Mouse (Mus musculus) 3134 (cell line): ENCODE measurements at regions not wholly inside any gene's neighbourhood (a gene's known extent, or its start where the extent isn't known, plus 50 kb on each side); places are given as distances from the start of the nearest gene placed in this dataset.
"Not testable (repeated sequence)": the region's sequence is repeated elsewhere in the genome, so short reads cannot be mapped to it uniquely, and the experiment has no call there.

Experiments used
- DNase-seq: peaks from one replicate; pipeline ENCODE4 v3.0.0-alpha.2; 2011; ENCODE audit warnings: low spot score; ENCODE audit not compliant: insufficient read length; ENCODE audit errors: extremely low read depth

DNA sequence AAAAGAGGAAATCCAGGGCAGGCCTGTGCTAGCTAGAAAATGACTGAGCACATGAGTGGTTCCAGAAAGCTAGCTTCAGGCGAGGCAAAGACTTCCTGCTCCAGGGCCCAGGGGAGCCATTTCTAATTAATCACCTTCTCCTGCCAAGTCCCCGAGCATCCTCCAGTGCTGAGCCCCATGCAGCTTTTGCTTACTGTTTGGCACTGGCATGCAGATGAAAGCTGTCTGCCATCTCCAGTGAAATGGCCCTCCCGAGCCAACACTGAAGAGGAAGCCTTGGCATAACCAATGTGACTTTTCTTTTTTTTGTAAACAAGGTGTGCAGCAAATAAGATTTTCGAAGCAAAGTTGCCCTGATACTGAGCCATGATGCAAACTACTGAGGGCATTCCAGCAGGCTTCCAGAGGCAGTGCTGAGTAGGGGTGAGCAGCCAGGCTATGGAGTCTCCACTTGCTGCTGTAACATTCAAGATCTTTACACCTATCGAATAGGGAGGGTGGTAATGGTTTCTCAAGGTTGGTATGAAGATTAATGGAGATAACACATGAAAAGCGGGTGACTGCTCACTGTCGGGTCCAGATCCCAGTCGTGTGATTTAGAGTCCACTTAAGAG lies 125.4 kb upstream of the Immp2l start:
- no peak for DNase-seq

DNA sequence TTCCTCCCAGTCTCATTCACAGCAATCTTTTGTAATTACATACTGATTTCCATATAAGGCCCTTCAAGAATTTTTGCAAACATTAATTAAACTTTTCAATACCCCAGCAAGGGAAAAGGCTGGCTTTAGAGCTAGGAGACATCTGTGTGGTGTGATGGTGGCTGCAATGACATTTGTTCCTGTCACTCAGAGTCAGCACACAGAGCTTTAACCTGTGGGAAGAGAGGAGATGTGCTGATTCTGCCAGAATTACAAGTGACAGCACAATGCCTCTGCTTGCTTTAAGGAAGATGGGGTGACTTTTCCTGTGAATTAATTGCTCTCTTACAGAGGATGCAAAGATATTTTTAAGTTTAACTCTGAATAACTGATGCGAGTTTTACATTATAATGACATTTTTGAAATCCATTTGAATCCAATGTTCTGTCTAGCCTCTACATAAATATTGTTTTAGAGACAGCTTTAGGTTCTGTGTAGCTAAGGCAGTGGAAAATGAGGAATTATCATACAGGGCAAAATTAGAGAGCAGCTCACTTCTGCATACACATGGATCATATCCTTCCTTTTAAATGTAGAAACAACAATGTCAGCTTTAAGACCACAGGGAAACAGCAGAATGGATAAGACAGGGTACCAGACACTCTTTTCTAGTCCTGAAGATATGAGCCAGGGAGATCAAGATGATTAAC lies 118.1 kb upstream of the Immp2l start:
- no peak for DNase-seq

DNA sequence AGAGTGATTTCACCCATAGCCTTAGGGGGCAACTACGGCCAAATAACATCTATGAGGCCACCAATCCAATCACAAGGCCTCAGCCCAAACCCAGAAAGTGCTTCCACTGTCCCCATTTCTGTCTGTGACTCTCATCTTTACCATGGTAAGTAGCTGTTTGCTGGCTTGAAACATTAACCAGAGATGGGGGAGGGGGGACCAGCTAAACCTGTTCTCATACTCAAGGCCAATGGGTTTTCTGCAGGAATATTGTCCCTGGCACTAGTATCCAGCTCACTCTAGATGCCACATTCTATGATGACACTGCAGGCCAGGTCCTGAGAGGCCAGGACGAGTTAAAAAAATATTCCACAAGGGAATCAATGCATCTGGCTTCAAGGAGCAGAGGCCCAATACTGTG lies 117.1 kb upstream of the Immp2l start:
- no peak for DNase-seq

DNA sequence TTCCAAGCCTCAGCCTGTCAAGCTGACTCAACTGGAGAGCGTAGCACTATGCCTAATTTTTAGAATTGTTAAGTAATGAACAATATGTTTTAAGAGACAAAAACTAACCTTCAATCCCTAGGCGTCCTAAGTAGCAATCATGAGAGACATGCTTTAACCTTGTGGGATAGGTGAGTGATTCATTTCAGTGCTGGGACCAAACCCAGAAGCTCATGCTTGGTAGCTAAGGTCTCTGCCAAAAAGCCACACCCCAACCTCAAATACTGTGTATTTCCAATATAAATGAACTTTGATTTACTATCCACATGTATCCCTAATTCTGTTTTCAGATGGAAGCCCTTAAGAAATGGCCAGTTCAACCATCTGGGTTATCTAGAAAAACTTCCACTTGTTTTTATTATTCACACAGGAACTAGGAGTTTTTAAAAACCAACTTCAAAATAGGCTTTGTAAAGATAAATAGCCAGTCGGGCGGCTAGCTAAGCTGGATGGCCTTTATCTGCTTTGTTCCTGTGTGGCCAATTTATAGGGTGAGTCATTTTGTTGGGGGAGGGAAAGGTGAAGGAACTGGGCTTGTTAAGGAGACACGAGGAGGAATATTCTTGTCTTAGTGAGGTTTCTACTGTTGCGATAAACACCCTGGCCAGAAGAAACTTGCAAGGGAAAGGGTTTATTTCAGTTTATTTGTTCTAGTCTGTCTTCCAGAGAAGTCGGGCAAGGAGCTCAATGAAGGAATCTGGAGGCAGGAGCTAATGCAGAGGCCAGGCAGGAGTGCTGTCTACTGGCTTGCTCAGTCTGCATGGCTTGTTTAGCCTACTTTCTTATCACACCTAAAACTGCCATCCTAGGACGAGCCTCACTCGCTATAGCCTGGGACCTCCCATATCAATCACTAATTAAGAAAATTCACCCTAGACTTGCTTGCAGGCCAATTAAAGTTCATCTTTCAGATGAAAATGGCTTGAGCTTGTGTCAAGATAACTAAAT lies 114.8 kb upstream of the Immp2l start:
- peak; percentile 30 for DNase-seq

DNA sequence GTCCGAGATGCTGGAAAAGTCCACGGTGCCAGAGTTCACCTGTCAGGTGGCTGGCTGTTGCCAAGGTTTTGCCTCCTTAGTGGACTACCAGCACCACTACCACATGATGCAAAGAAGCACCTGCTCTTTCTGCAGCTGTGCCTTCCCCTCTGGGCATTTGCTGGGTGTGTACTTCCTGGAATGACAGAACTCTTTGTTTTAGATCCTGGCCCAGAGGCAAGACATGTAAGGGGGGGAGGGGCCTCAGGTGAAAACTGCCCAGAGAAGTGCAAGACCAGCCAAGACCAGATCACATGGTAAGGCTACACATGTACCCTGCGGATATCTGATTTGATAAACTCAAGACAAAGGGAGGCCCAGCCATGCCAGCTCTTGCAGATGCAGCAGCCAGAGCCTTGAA lies 106.4 kb upstream of the Immp2l start:
- DNase-seq, result no peak

DNA sequence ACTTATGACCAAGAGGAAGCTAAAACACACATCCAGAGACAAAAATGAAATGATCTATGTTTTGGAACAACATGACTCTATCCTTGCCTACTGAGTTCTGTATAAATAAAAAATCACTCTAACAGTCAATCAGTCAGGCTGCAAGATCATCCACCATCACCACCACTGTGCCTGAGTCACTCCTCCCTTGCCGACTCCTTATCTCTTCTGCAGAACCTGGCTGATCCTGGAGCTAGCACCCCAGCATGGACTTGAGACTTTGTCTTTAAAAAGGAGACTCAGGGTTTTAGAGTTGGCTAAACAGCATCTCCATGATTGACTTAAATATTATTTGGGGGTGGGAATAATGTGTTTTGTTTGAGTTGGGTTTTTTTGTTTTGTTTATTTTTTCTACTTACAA lies 101.9 kb upstream of the Immp2l start:
- DNase-seq, result no peak

DNA sequence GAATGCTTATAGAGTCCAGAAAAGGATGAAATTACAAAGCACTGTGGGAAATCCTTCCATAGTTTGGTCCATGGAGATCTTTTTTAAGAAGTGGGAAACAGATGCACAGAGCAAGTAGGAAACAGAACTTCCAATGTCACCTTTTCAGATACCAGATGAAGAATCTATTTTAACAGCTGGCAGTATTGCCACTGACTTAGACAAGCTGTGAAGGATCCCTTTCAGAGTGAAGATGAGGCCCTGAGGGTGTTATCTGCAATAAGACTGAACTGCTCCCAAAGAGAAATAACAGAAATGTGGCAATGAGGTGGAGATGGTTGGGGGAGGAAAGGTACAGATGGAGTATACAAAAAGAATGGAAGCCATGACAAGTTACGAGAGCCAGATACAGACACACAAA lies 97.2 kb upstream of the Immp2l start:
- DNase-seq, result no peak

DNA sequence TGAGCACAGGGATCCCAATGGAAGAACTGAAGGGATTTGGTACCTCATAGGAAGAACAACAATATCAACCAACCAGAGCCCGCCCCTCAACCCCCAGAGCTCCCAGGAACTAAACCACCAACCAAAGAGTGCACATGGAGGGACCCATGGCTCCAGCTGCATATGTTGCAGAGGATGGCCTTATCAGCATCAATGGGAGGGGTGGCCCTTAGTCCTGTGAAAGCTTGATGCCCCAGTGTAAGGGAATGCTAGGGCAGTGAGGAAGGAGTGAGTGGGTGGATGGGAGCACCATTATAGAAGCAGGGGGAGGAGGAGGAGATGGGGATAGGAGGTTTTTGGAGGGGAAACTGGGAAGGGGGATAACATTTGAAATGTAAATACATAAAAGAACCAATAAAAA lies 94.5 kb upstream of the Immp2l start:
- not testable (repeated sequence) for DNase-seq

DNA sequence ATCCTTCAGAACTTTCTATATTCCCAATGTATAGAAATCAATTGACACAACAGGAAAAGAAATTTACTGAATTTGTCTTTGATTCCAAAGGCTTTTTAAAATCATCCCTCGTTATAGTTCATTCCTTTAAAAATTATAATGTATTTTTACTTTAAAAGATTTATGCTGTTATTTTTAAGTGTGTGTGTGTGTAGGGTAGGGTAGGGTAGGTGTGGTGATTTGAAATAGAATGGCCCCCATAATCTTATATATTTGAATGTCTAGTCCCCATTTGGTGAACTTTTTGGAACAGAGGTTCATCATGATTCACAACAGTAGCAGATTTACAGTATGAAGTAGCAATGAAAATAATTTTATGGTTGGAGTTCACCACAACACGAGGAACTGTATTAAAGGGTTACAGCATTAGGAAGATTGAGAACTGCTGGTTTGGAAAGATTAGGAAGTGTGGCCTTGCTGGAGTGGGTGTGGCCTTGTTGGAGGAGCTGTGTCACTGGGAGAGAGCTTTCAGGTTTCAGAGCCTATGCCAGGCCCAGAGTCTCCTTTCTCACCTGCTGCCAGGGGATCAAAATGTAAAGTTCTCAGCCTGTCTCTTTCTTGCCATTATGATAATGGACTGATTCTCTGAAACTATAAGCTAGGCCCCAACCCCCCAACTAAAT lies 88.7 kb upstream of the Immp2l start:
- DNase-seq, result no peak

DNA sequence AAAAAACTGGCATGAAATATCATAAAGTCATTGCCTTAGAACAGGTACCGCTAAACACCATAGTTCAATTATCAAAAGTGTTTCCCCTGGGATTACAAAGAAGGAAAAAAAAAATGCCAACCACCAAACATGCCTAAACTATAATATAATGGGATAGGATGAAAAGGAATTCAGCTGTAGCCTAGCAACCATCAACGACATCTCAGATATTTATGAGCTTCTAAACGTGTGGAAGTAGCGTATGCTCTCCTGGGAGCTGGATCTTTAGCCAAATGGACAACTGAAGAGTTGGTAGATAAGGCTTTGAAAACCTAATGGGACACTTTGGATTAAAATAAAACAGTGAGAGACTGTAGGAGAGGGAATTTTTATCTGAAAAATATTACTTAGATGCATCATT lies 86.9 kb upstream of the Immp2l start:
- no peak for DNase-seq

DNA sequence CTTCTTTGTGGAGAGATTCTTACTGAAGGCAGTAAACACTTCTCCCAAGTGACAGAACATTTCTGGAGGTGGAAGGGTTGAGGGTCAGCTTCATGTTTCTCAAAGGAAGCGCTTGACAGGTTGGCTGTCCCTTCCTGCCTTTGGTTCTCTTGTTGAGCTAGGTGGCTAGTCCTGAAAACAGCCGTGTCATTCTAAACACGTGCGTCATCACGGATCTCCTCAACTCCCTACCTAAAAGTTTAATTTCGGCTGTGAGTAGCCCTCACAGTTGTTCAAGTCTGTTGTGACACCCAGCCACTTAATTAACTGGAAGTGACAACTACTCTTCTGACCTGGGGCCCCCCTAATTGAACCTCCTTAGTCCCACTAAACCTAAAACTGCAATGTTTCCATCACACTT lies 77.0 kb upstream of the Immp2l start:
- no peak for DNase-seq

DNA sequence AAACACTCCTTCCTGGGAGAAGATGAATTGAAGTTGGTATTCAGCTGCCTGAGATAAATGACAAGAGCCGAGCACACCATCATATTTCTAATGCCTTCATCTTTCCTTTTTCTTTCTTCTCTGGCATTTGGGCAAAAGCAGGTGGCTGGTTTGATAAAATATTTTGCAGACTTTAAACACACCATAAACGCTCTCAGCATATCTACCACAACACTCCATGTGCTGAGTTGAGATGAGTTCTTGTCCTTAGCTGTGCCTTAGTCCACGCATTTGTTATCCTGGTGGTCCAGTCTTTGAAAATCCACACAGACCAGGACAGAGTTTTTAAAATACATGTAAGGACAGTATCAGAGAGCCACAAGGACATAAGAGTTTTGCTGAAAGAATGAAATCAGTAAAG lies 74.3 kb upstream of the Immp2l start:
- no peak for DNase-seq

DNA sequence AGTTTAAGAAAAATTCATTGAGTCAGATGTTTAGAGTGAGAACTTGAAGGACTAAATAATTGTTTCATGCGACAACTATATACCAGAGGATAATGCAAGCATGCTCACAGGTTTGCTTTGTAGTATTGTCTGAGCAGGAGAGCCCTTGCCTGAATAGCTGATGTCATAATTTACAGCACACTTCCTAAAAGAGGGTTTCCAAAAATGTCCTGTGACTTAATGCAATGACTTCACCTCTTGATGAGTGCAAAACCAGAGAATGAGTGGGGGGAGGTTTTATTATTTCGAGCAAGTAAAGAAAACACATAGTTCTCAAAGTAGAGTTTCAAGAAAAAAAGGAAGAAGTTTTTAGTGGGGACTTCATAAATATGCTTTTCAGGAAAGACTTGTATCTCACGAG lies 65.4 kb upstream of the Immp2l start:
- DNase-seq, result no peak

DNA sequence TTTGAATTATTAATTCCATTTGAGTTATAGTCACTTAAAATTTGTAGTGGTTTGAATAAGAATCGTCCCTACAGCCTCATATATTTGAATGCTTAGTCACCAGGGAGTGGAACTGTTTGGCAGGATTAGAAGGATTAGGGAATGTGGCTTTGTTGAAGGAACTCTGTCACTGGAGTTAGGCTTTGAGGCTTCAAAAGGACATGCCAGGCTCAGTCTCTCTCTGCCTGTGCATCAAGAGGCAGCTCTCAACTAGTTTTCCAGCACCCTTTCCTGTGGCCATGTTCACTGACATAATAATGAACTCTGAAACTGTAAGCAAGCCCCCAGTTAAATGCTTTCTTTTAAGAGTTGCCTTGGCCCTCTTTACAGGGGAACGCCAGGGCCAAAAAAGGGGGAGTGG lies 58.9 kb upstream of the Immp2l start:
- DNase-seq, result peak; percentile 28

DNA sequence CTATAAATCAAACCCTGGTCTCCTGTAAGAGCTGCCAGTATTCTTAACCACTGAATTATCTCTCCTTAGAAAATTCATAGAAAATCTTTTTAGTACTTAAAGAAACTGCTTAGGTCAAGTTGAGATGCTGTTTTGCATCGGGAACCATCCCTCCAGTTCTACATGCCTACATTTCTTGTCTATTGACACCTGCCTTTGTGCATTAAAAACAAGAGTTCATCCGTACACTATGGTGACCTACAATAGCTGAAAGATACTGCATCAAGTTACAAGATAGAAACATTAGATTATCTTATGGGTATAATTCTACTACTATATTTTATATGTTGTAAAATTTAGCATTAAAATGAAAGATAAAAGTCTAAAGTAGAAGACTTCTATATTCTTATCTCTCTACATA lies 57.6 kb upstream of the Immp2l start:
- DNase-seq, result no peak

DNA sequence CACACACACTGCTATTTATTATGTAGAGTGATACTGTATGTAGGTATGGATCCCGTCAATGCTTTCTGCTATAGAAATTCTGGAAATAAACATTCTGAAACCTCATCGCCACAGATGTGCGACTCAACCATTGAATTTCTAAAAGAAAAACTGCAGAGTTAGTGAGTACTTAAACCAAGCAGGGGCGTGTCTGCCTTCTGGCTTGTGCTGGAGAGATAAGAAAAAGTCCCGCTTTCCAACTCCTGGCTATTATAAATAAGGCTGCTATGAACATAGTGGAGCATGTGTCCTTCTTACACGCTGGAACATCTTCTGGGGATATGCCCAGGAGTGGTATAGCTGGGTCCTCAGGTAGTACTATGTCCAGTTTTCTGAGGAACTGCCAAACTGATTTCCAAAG lies 57.2 kb upstream of the Immp2l start:
- not testable (repeated sequence) for DNase-seq

DNA sequence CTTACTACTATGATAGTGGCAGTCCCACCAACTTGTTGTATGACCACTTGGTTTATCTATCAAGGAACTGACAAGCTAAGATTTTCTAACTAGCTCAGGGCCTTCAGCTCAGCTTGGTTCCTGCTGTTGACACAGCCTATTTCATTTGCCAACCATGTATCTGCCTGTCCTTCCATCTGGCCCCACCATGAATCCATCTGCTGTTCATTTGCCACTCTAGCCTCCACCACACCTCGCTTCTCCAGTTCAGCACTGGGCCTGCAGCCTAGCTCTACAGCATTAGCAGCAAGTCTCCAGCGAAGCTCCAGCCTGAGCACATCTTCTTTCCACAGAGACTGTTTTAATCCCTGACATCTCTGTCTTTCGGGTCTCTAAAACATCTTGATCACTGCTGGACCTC lies 51.0 kb upstream of the Immp2l start:
- no peak for DNase-seq
